Mouse (Mus musculus) hindbrain, embryonic 10.5 days (tissue): ENCODE measurements at regions not wholly inside any gene's neighbourhood (a gene's known extent, or its start where the extent isn't known, plus 50 kb on each side); places are given as distances from the start of the nearest gene placed in this dataset.

Experiments
- DNase-seq: peaks from one replicate; pipeline ENCODE4 v3.0.0-alpha.2; 2017; ENCODE audit warnings: low spot score
- H3K27ac ChIP-seq: fragments of 300-500 bp; sonication (generic); 2 replicates; pipeline ENCODE4 v1.5.1; 2016; ENCODE audit warnings: mild to moderate bottlenecking, moderate library complexity
- H3K27me3 ChIP-seq: fragments of 300-500 bp; sonication (generic); 2 replicates; pipeline ENCODE4 v1.6.1; 2016; ENCODE audit warnings: mild to moderate bottlenecking; ENCODE audit not compliant: poor library complexity, insufficient read depth, severe bottlenecking
- H3K36me3 ChIP-seq: fragments of 300-500 bp; sonication (generic); 2 replicates; pipeline ENCODE4 v1.6.1; 2016; ENCODE audit warnings: mild to moderate bottlenecking, moderate library complexity
- H3K4me1 ChIP-seq: fragments of 300-500 bp; sonication (generic); replicated peaks from 2 replicates; pipeline ENCODE4 v1.6.1; 2016; ENCODE audit warnings: mild to moderate bottlenecking
- H3K4me3 ChIP-seq: fragments of 300-500 bp; sonication (generic); 2 replicates; pipeline ENCODE4 v1.5.1; 2016; ENCODE audit warnings: mild to moderate bottlenecking, moderate library complexity
- H3K9me3 ChIP-seq: fragments of 300-500 bp; sonication (generic); 2 replicates; pipeline ENCODE4 v1.6.1; 2016; ENCODE audit warnings: mild to moderate bottlenecking, moderate library complexity
- WGBS: fragments of 180-500 bp; shearing (Covaris S2); methylation state at CpG from one replicate; pipeline ENCODE4 v1.1.7; 2016; 5-methylcytosine and 5-hydroxymethylcytosine counted together

DNA sequence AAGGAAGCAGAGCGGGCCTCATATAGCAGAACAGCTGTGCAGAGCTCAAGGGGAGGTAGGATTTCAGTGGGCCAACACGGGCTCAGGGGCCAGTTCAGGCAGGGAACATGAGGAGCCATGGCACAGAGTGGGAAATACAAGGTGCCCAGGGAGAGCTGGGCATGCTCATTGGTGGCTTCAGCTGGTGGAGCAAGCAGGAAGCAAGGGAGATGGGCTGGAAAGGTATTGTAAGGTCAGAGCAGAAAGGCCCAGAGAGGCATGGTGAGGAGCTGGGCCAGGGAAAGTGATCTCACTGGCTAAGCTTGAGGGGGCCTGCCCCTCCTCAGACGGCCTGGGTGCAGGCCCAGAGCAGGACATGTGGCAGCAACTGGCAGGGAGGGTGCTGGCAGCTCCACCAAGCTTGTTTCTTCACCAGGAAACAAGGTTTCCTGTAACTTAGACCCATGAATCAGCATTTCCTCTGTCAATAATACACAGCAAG, 155.2 kb upstream of the Lpp start:
- Histone ChIP-seq H3K9me3 (no peaks in the 10 kb centered on the region), H3K27ac (no peak overlapping the region), H3K4me3 (no peak overlapping the region), H3K27me3 (no peaks in the 10 kb centered on the region), H3K4me1 (no peaks in the 10 kb centered on the region), H3K36me3 (no peaks in the 10 kb centered on the region)
- DNase-seq, result no peak
- 77% methylated on average over 3 of the region's 3 CpGs for WGBS

DNA sequence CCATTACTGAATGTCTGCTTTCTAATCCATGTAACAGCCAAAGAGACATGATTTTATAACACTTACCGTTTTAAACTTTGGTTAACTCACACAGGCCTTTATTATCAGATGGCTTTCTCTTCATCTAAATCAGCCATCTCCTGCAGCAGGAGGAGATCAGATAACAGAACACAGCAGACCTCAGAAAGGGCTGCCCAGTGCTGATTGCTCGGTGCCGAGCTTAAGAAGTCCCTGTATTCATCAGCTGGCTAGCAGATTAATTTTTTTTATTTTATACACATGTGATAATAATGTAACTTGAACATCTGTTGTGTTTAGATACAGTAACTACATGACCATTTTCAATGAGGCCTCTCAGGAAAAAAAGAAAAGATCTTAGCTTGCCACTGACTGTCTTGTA, 155.9 kb upstream of the Lpp start:
- Histone ChIP-seq H3K4me3 (no peak overlapping the region), H3K4me1 (no peaks in the 10 kb centered on the region), H3K27me3 (no peaks in the 10 kb centered on the region), H3K27ac (no peak overlapping the region), H3K9me3 (no peaks in the 10 kb centered on the region), H3K36me3 (no peaks in the 10 kb centered on the region)
- 90% methylated on average over 3 of the region's 3 CpGs for WGBS
- DNase-seq, result no peak

DNA sequence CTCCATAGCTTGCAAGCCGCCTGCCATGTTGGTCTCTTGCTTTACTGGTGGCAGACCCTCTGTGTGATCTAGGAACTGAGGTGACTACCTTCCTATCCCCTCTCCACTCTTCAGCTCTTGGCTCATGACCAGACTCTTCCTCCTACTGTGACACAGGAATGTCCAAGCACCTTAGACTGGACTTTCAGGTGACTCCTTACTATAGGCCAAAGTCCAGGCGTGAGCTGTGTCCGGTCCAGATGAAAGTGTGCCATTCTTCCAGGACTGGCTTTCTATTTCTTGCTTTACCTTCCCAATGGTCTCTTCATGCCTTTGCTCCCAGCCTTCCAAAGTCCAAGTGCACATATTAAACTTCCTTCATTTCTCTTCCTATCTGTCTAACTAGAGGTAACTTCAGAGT, 156.3 kb upstream of the Lpp start:
- Histone ChIP-seq H3K27ac (no peak overlapping the region), H3K27me3 (no peaks in the 10 kb centered on the region), H3K4me3 (no peak overlapping the region), H3K36me3 (no peaks in the 10 kb centered on the region), H3K4me1 (no peaks in the 10 kb centered on the region), H3K9me3 (no peaks in the 10 kb centered on the region)
- WGBS, result 93% methylated on average over 3 of the region's 3 CpGs
- no peak for DNase-seq

DNA sequence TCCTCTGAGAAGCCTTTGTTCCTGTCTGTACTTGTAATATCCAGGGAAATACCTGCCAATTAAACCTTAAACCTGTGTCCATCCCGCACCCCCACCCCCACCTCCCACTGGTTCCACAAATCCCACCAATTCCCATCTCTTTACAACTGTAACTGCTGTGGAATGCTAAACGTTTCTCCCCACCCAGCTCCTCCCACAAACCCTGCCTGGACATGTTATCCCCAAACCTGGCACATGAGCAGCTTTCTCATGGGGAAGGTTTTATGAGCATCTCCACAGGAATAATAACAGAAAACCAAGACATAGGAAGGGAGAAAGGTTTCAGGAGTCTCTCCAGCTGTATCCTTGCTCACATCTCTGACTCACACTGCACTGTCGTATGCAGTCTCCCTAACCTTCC, 156.8 kb upstream of the Lpp start:
- Histone ChIP-seq H3K36me3 (no peaks in the 10 kb centered on the region), H3K27me3 (no peaks in the 10 kb centered on the region), H3K9me3 (no peaks in the 10 kb centered on the region), H3K4me1 (no peaks in the 10 kb centered on the region), H3K27ac (no peak overlapping the region), H3K4me3 (no peak overlapping the region)
- DNase-seq, result no peak
- 79% methylated on average over 3 of the region's 3 CpGs for WGBS

- Histone ChIP-seq H3K4me3 (no peak overlapping the region), H3K27ac (no peak overlapping the region), H3K36me3 (no peaks in the 10 kb centered on the region), H3K4me1 (no peaks in the 10 kb centered on the region), H3K9me3 (no peaks in the 10 kb centered on the region), H3K27me3 (no peaks in the 10 kb centered on the region)
- DNase-seq, result no peak
- 89% methylated on average over 11 of the region's 11 CpGs for WGBS
These were observed 158.5 kb upstream of the Lpp start for GRCm38 (mm10) chr16:24234795-24235194.

DNA sequence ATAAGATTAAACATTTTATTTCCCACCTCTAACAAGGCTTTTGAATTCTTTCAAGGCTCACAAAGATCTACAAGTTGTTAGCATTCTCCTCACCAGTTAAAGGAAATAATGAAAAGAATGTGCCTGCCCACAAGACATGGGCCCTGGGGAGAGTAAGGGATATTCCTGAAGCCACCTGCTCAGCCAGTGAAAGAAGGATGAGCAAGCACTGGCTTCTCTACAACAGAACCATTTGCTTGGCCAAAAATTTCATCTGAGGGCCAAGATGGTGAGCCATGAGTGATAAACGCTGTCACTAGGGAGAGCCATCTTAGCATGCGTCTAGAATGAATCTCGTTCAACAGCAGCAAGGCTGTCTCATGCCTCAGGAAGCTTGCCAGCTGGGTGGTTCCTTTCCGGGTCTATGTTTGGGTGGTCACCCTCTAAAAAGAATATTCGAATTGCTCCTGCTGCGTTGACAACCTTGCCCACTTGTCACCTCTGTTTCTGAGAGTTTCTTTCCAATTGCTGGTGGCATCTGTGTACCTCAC, 161.2 kb upstream of the Lpp start:
- WGBS, result 94% methylated on average over 6 of the region's 6 CpGs
- Histone ChIP-seq H3K27ac (no peak overlapping the region), H3K27me3 (no peaks in the 10 kb centered on the region), H3K4me3 (no peak overlapping the region), H3K4me1 (no peaks in the 10 kb centered on the region), H3K36me3 (no peaks in the 10 kb centered on the region), H3K9me3 (no peaks in the 10 kb centered on the region)
- no peak for DNase-seq

- no peaks in the 10 kb centered on the region for H3K9me3 ChIP-seq
- H3K4me3 ChIP-seq, result no peak overlapping the region
- H3K27me3 ChIP-seq, result no peaks in the 10 kb centered on the region
- DNase-seq, result no peak
- no peaks in the 10 kb centered on the region for H3K4me1 ChIP-seq
- H3K36me3 ChIP-seq, result no peaks in the 10 kb centered on the region
- no peak overlapping the region for H3K27ac ChIP-seq
- WGBS, result 80% methylated on average over 5 of the region's 5 CpGs
These were observed 161.8 kb upstream of the Lpp start for GRCm38 (mm10) chr16:24231506-24231905.

- H3K4me3 ChIP-seq, result no peak overlapping the region
- H3K36me3 ChIP-seq, result no peaks in the 10 kb centered on the region
- 84% methylated on average over 7 of the region's 7 CpGs for WGBS
- H3K27ac ChIP-seq, result no peak overlapping the region
- DNase-seq, result no peak
- no peaks in the 10 kb centered on the region for H3K27me3 ChIP-seq
- no peaks in the 10 kb centered on the region for H3K9me3 ChIP-seq
- H3K4me1 ChIP-seq, result no peaks in the 10 kb centered on the region
These were observed 164.2 kb upstream of the Lpp start for GRCm38 (mm10) chr16:24229002-24229607.

DNA sequence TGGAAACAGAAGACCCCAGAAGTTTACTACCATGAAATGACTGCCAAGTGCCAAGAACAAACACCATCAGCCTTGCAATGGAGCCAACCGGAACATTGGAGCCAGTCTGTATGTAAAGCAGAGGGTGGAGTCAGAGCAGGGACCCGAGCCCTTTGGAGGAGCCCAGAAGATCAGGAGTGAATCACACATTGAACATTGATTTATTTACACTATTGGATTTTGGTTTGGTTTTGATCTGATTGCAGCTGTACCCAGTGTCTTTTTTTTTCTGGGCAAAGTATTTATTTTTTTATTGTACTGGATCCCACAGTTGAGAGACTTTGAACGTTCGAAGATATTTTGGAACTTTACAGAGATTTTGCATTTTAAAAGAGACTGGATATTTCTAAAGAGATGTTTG, 167.4 kb upstream of the Lpp start:
- no peaks in the 10 kb centered on the region for H3K36me3 ChIP-seq
- H3K9me3 ChIP-seq, result no peaks in the 10 kb centered on the region
- no peak for DNase-seq
- WGBS, result 86% methylated on average over 4 of the region's 4 CpGs
- H3K27ac ChIP-seq, result no peak overlapping the region
- H3K27me3 ChIP-seq, result no peaks in the 10 kb centered on the region
- no peak overlapping the region for H3K4me3 ChIP-seq
- H3K4me1 ChIP-seq, result no peaks in the 10 kb centered on the region

DNA sequence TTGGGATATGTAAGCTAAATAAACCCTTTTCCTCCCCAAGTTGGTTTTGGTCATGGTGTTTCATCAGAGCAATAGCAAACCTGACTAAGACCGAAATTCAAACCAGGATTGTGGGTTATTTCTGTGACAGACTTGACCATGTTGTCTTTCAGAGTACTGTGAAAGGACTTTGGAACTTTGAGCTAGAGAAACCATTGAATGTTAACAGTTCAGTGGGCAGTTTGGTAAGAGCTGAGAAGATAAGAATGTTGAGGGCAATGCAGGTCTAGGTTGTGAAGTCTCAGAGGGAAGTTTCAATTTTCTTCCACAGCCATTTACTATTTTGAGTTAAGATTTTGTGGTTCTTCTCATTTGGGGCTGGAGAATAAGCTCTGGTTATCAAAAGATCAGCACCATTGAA, 168.2 kb upstream of the Lpp start:
- 89% methylated on average over 1 of the region's 1 CpGs for WGBS
- Histone ChIP-seq H3K4me1 (no peaks in the 10 kb centered on the region), H3K36me3 (no peaks in the 10 kb centered on the region), H3K9me3 (no peaks in the 10 kb centered on the region), H3K27ac (no peak overlapping the region), H3K4me3 (no peak overlapping the region), H3K27me3 (no peaks in the 10 kb centered on the region)
- DNase-seq, result no peak

DNA sequence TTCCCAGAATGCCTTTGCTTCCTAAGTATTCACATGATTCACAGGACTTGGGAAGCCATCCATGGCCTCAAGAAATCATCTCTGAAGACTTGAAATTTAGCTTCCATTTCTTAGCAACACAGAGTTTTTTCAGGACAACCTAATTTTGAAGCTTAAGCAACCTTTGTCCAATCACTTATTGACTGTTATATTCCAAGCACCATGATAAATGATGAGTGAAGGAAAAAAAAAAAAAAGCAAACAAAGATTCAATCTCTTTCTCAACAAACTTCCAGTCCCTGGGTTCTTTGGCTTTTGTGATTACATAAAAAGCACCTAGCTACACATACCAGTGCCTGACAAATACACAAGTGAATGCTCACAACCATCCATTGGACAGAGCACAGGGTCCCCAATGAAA, 169.4 kb upstream of the Lpp start:
- Histone ChIP-seq H3K36me3 (no peaks in the 10 kb centered on the region), H3K9me3 (no peaks in the 10 kb centered on the region), H3K27ac (no peak overlapping the region), H3K4me3 (no peak overlapping the region), H3K4me1 (no peaks in the 10 kb centered on the region), H3K27me3 (0 out of 2 replicates have a peak, but pooled peaks cover 3% of the 10 kb centered on the region)
- DNase-seq, result no peak

DNA sequence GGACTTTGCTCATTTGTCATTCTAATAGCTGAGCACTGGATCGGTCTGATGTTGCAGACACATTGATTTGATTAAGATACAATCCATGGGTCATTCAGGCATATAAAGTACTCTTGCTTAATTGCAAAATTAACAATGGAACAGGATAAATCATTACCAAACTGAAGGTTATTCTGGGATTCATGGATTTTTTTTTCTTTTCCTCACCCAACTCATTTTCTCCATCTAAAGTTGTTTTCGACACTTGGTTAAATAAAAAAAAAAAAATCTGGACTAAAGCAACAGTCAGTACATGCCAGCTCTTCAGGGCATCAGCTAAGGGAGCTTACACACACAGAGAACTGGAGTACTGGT, 169.8 kb upstream of the Lpp start:
- 78% methylated on average over 2 of the region's 2 CpGs for WGBS

DNA sequence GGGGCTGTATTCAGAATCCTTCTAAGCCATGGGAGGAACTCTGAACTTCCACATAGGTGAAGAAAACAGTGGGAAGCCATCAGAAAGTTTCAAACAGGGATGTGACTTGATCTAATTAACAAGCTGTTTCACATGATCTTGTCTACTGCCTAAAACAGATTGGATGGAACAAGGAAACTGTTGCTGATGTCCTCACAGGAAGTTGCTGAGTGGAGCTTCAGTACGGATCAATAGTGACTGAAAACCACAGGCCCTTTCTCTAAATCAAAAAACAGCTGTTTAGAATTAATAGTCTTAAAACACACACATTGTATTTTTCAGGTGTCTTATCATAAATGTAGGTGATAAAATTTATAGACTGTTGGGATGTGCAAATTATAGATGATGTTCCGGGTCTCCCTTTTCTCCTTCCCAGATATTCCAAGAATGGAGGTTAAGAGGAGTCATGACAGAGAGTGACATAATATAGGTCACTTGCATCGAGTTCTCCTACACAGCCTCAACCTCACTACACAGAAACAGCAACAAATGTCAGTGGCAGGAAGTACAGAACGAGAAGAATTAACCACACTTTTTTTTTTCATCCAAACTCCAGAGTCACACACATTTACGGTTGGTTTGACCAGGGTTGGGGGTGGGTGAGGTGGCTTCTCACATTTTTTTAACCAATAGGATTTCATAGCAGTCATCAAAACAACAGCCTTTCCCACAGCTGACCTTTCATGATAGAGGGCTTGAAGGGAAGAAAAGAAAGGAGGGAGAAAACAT, 170.4 kb upstream of the Lpp start:
- H3K4me3 ChIP-seq, result no peak overlapping the region
- WGBS, result 76% methylated on average over 5 of the region's 5 CpGs
- H3K36me3 ChIP-seq, result no peaks in the 10 kb centered on the region
- no peak overlapping the region for H3K27ac ChIP-seq
- H3K9me3 ChIP-seq, result no peaks in the 10 kb centered on the region
- DNase-seq, result no peak
- 0 out of 2 replicates have a peak, but pooled peaks cover 3% of the 10 kb centered on the region for H3K27me3 ChIP-seq
- H3K4me1 ChIP-seq, result peaks cover 7% of the 10 kb centered on the region

More for the DNA sequence above, 169.8 kb upstream of the Lpp start:
- Histone ChIP-seq H3K27me3 (0 out of 2 replicates have a peak, but pooled peaks cover 3% of the 10 kb centered on the region), H3K4me3 (no peak overlapping the region), H3K4me1 (peaks cover 2% of the 10 kb centered on the region), H3K36me3 (no peaks in the 10 kb centered on the region), H3K9me3 (no peaks in the 10 kb centered on the region), H3K27ac (no peak overlapping the region)
- no peak for DNase-seq
